Mouse (Mus musculus) layer of hippocampus, adult 8-10 months (tissue): Measurements from ENCODE around the gene Rbm18. TPM values are rescaled to one million over a fixed set of nuclear protein-coding genes. Genes with fewer than 3 reads are reported as not detected.
"Not testable (repeated sequence)": the region's sequence is repeated elsewhere in the genome, so short reads cannot be mapped to it uniquely, and the experiment has no call there.

ENCODE experiments used
- DNase-seq, 2 experiments: peaks; one replicate each; pipeline ENCODE4 v3.0.0; 2022; ENCODE audit warnings: low spot score in 2 of 2
- total RNA-seq, 4 experiments: library from RNA; stranded (reverse); gene quantifications; 2 replicates each; pipeline ENCODE4 v1.2.4; 2022

Rbm18 gene
- 10 to 100 TPM; 42.3 to 52.2 (median 45.6) TPM for total RNA-seq

- peak; percentile 85 to 94 for DNase-seq
Measured at GRCm38 (mm10) chr2:36136300-36136941, at the start of gene Rbm18, which contains the start of gene Mrrf. TSS of gene Rbm18 (minus strand) at chr2:36136773. TSS of gene Mrrf (plus strand) at chr2:36136389.

GRCm38 (mm10) chr2:36184876-36185275 lies 48.3 kb upstream of the Rbm18 start:
- DNase-seq, result no peak

- DNase-seq, result no peak
Measured at GRCm38 (mm10) chr2:36184192-36184591, 47.6 kb upstream of the Rbm18 start.

GRCm38 (mm10) chr2:36183278-36183677 lies 46.7 kb upstream of the Rbm18 start:
- peak in 1 of 2 experiments; percentile 28 for DNase-seq

GRCm38 (mm10) chr2:36181587-36182368 lies 45.2 kb upstream of the Rbm18 start:
- not testable (repeated sequence) for DNase-seq

- no peak for DNase-seq
Measured at GRCm38 (mm10) chr2:36179487-36179886, 42.9 kb upstream of the Rbm18 start.

- DNase-seq, result no peak
Measured at GRCm38 (mm10) chr2:36172574-36172973, 36.0 kb upstream of the Rbm18 start.

GRCm38 (mm10) chr2:36172136-36172535 lies 35.6 kb upstream of the Rbm18 start:
- DNase-seq, result no peak

- DNase-seq, result no peak
Measured at GRCm38 (mm10) chr2:36169176-36169575, 32.6 kb upstream of the Rbm18 start.

GRCm38 (mm10) chr2:36167990-36168618 lies 31.5 kb upstream of the Rbm18 start:
- DNase-seq, result no peak

- no peak for DNase-seq
Measured at GRCm38 (mm10) chr2:36159336-36159735, 22.8 kb upstream of the Rbm18 start.

GRCm38 (mm10) chr2:36157461-36157860 lies 20.9 kb upstream of the Rbm18 start:
- no peak for DNase-seq

- not testable (repeated sequence) for DNase-seq
Measured at GRCm38 (mm10) chr2:36152401-36152800, 15.8 kb upstream of the Rbm18 start.

- no peak for DNase-seq
Measured at GRCm38 (mm10) chr2:36148876-36149365, 12.3 kb upstream of the Rbm18 start.

GRCm38 (mm10) chr2:36139096-36139495 lies 2.5 kb upstream of the Rbm18 start:
- no peak for DNase-seq

- DNase-seq, result no peak
Measured at GRCm38 (mm10) chr2:36135887-36136286, 686 bp downstream of the Rbm18 start.

GRCm38 (mm10) chr2:36129051-36129450 lies 7.5 kb downstream of the Rbm18 start:
- DNase-seq, result no peak

GRCm38 (mm10) chr2:36127973-36128372 lies 8.6 kb downstream of the Rbm18 start:
- no peak for DNase-seq

- DNase-seq, result no peak
Measured at GRCm38 (mm10) chr2:36126795-36127429, 9.7 kb downstream of the Rbm18 start.

GRCm38 (mm10) chr2:36112632-36113031 lies 23.9 kb downstream of the Rbm18 start:
- no peak for DNase-seq

GRCm38 (mm10) chr2:36108615-36109014 lies 28.0 kb downstream of the Rbm18 start:
- DNase-seq, result no peak
